Mouse (Mus musculus): Measurements from ENCODE around the gene Fiz1. TPM values are rescaled to one million over a fixed set of nuclear protein-coding genes. Genes with fewer than 3 reads are reported as not detected.
"Not testable (repeated sequence)": the region's sequence is repeated elsewhere in the genome, so short reads cannot be mapped to it uniquely, and the experiment has no call there.

Gene Fiz1
- polyA plus RNA-seq, 1 experiment, result 22.2 TPM

GRCm38 (mm10) chr7:5038940-5039339 is 24.4 kb upstream of the Fiz1 start:
- DNase-seq (ENCODE audit: low read depth, low spot score), result no peak
- WGBS, result 13% methylated on average over 5 of the region's 5 CpGs

DNA sequence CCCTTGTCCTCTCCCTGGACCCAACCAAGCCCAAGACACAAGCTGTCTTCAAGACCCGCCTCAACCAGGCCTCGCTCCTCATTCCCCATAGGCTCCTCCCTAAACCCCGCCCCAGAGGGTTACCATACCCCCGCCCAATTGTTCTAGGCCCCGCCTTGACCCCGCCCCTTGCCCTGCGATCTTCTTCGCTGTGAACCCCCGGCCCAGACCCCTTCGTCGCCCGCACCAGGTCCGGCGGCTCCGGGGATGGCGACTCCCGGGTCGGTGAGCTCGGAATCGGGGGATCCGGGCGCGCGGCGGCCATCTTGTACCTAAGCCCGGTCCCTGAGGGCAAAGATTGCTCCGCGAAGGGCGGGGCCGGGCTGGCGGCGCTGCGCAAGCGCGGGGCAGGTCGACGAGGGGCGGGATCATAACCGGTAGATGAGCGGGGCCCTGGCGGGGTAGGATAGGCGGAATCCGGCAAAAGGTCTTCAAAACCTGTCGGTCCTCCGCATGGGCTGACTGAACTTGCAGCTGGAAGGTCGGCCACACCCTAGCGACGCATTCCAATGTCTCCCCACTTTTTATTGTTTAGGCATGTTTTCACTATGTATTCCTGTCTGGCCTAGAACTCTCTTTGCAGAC is 23.7 kb upstream of the Fiz1 start, which contains the start of gene Zfp784:
Gene Zfp784, minus strand, starts transcription at position 338 of the 624 bp plus-strand sequence.
- WGBS, result under 1% methylated on average over 48 of the region's 48 CpGs
- DNase-seq (ENCODE audit: low read depth, low spot score), result peak; percentile 68

DNA sequence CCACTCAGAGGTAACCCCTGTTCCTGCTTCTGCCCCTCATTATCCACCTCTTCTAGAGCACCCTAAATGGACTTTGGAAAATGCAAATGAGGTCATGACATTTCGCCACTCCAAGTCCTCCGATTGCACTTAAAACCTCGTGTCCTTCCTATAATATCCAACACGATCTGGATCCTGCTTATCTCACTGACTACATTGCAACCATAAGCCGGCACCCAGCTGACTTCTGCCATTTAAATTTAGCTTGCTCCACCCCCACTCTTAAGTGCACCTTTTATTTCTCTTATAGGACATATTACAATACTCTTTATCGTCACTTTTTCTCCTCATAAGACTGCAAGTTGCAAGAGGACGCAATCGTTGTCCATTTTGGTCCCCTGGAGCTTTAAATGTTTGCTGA is 23.0 kb upstream of the Fiz1 start:
- no peak for DNase-seq (ENCODE audit: low read depth, low spot score)
- 79% methylated on average over 8 of the region's 8 CpGs for WGBS

DNA sequence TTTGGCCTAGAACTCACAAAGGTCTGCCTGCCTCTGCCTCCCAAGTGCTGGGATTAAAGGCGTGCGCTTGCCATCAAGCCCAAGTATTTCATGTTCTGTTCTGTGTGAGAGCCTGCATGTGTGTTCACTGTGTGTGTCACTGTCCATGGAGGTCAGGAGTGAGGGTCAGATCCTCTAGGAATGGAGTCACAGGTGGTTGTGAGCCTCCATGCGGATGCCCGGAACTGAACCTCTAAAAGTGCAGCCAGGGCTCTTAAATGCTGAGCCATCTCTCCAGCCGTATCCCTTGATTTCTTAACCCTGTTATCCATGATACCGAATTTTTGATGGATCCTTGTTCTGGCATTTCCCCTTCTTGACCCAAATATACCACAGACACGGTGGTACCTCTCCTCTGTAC is 22.5 kb upstream of the Fiz1 start:
- no peak for DNase-seq (ENCODE audit: low read depth, low spot score)
- 94% methylated on average over 7 of the region's 7 CpGs for WGBS

GRCm38 (mm10) chr7:5036136-5036535 is 21.6 kb upstream of the Fiz1 start:
- no peak for DNase-seq (ENCODE audit: low read depth, low spot score)
- WGBS, result 91% methylated on average over 9 of the region's 9 CpGs

DNA sequence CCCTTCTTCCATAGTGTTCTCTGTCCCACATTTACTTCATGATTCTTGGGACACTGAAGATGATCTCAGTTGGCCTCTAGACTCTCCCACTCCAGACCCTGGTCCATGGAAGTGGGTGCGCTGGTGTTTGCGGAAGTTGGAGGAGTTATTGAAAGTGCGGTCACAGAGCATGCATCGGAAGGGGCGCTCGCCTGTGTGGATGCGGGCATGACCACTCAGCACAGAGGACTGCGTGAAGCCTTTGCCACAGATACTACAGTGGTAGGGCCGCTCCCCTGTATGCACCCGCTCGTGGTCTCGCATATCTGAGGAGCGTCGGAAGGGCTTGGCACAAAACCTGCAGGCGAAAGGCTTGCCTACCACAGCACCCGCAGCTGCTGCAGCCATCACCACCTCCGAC is 21.1 kb upstream of the Fiz1 start:
- 96% methylated on average over 17 of the region's 17 CpGs for WGBS

GRCm38 (mm10) chr7:5033818-5034217 is 19.3 kb upstream of the Fiz1 start, which contains the start of gene 4632433K11Rik:
TSS of gene 4632433K11Rik (plus strand) at chr7:5034118.
- 84% methylated on average over 3 of the region's 3 CpGs for WGBS
- no peak for DNase-seq (ENCODE audit: low read depth, low spot score)

More for the DNA sequence above, 21.1 kb upstream of the Fiz1 start:
- no peak for DNase-seq (ENCODE audit: low read depth, low spot score)

DNA sequence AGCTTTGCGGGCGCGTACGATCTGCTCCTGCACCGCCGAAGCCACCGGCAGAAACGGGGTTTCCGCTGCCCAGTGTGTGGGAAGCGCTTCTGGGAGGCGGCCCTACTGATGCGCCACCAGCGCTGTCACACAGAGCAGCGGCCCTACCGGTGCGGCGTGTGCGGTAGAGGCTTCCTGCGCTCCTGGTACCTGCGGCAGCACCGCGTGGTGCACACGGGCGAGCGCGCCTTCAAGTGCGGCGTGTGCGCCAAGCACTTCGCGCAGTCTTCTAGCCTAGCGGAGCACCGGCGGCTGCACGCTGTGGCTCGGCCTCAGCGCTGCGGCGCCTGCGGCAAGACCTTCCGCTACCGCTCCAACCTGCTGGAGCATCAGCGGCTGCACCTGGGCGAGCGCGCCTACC is 17.0 kb upstream of the Fiz1 start:
- no peak for DNase-seq (ENCODE audit: low read depth, low spot score)
- WGBS, result 92% methylated on average over 46 of the region's 46 CpGs

DNA sequence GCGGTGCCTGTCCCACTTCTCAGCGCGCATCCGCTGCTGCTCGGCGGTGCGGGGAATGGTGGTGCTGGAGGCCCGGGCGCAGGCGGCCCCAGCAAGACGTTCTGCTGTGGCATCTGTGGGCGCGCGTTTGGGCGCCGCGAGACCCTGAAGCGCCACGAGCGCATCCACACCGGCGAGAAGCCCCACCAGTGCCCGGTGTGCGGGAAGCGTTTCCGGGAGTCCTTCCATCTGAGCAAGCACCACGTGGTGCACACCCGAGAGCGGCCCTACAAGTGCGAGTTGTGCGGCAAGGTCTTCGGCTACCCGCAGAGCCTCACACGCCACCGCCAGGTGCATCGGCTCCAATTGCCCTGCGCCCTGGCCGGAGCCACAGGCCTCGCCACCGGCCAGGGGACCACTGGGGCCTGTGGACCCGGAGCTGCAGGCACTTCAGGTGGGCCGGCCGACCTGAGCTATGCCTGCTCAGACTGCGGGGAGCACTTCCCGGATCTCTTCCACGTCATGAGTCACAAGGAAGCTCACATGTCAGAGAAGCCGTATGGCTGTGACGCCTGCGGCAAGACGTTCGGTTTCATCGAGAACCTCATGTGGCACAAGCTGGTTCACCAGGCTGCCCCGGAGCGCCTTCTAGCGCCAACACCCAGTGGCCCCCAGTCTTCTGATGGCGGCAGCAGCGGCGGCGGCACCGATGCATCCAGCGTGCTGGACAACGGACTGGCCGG is 16.2 kb upstream of the Fiz1 start:
- 95% methylated on average over 63 of the region's 63 CpGs for WGBS
- no peak for DNase-seq (ENCODE audit: low read depth, low spot score)

DNA sequence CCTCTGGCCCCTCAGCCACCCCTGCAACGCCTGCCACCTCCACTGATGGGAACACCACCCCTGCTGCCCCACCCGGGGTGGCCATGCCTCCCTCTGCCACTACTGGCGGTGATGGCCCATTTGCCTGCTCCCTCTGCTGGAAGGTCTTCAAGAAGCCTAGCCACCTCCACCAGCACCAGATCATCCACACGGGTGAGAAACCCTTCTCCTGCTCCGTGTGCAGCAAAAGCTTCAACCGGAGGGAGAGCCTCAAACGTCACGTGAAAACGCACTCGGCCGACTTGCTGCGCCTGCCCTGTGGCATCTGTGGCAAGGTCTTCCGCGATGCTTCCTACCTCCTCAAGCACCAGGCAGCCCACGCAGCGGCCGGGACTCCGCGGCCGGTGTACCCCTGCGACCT is 15.4 kb upstream of the Fiz1 start:
- 95% methylated on average over 21 of the region's 21 CpGs for WGBS
- no peak for DNase-seq (ENCODE audit: low read depth, low spot score)

- no peak for DNase-seq (ENCODE audit: low read depth, low spot score)
- 97% methylated on average over 22 of the region's 22 CpGs for WGBS
Measured at GRCm38 (mm10) chr7:5029543-5029942, 15.0 kb upstream of the Fiz1 start.

- 44% methylated on average over 5 of the region's 5 CpGs for WGBS
- DNase-seq (ENCODE audit: low read depth, low spot score), result no peak
Measured at GRCm38 (mm10) chr7:5021197-5021596, 6.7 kb upstream of the Fiz1 start.

GRCm38 (mm10) chr7:5020685-5021084 is 6.2 kb upstream of the Fiz1 start:
- under 1% methylated on average over 15 of the region's 15 CpGs for WGBS

DNA sequence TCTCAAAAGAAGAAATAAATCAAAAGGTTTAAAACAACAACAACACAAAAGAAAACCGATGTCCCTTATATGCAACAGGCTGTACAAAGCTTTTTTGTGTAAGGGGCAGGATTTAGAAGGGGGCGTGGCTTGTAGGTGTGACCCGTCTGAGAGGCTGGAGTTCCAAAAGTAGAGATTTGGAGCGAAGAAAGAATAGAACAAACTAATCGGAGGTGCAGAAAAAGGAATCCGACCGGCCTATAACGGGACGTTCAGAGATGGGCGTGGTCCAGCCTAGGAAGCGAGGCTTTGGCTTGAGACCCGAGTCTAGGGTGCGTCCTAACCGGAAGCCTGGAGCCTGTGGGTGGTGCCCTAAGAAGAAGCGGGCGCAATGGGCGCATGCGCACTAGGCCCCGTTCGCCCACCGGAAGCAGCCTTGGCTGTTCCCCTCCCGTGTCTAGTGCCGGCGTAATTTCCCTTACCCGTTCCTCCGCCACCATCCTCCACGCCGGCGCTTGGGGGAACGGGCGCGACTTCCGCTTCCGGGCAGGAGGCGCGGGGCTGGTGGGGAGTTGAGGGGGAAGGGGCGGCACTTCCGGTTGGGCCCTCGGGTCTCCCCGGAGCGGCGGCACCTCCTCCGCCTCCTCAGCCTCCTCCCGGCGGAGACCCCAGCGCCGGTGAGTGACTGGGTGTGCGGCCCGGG is 5.6 kb upstream of the Fiz1 start, which contains the start of the genes Zfp865 and Ccdc106:
Gene Zfp865, plus strand, starts transcription at position 377 of the 682 bp plus-strand sequence.
Gene Ccdc106, plus strand, starts transcription at position 554 of the 682 bp plus-strand sequence.
- WGBS, result under 1% methylated on average over 48 of the region's 49 CpGs
- DNase-seq (ENCODE audit: low read depth, low spot score), result peak; percentile 94

More at GRCm38 (mm10) chr7:5020685-5021084, 6.2 kb upstream of the Fiz1 start:
- DNase-seq (ENCODE audit: low read depth, low spot score), result no peak

- 11% methylated on average over 8 of the region's 8 CpGs for WGBS
- not testable (repeated sequence) for DNase-seq (ENCODE audit: low read depth, low spot score)
Measured at GRCm38 (mm10) chr7:5019576-5019975, 5.1 kb upstream of the Fiz1 start.

DNA sequence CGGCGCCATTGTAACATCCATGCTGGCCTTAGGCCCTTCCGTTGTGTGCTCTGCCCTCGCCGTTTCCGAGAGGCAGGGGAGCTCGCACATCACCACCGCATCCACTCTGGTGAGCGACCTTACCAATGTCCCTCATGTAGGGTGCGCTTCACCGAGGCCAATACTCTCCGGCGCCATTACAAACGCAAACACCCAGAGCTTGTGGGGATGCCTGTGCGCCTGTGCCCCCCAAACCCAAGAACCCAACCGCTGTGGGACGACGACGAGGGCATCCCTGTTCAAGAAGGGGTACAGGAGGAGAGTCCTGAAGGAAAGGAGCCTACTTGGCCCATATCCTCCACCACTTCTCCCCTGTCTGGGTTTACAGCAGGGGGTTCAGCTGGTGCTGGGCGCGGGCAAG is 3.4 kb upstream of the Fiz1 start:
- DNase-seq (ENCODE audit: low read depth, low spot score), result no peak
- 96% methylated on average over 21 of the region's 21 CpGs for WGBS

DNA sequence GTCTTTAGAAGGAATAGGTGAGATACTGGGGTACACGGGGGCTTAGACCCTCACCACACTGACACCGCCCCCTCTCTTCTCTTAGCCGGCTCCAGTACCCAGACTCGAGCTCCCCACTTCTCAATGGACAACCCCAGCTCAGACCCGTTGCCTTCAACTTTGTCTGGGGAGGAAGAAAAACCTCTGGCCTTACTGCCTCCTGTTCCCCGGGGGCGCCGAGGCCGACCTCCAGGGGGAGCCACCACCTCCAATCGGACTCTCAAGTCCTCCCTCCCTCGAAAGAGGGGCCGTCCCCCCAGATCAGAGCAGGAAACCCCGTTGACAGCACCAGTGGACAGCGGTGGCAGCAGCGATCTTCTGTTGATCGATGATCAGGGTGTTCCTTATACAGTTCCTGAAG is 2.9 kb upstream of the Fiz1 start:
- WGBS, result 91% methylated on average over 16 of the region's 16 CpGs
- no peak for DNase-seq (ENCODE audit: low read depth, low spot score)

GRCm38 (mm10) chr7:5016920-5017319 is 2.4 kb upstream of the Fiz1 start:
- no peak for DNase-seq (ENCODE audit: low read depth, low spot score)
- 98% methylated on average over 2 of the region's 2 CpGs for WGBS

DNA sequence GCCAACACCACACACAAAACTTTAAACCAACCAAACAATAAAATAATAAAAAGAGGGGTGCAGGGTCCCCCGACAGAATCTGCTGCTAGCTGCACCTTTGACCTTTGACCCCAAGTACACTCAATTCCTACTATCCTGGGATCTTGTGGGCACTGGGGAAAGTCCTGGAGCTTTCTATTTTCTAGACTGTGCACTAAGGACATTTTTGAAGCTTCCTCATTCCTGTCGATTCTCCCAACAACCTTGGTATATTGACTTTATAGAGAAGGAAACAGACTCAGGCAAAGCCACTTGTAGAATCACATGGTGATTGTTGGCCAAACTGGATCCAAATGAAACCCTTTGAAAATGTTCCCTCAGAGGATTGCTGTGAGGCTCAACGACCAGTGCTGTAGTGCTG is 1.6 kb upstream of the Fiz1 start:
- no peak for DNase-seq (ENCODE audit: low read depth, low spot score)

More for the DNA sequence above, 1.6 kb upstream of the Fiz1 start:
- 19% methylated on average over 3 of the region's 3 CpGs for WGBS
